Mouse (Mus musculus) duodenum, adult 2 months (tissue): ENCODE measurements around the gene Pigm. TPM values are rescaled to one million over a fixed set of nuclear protein-coding genes. Genes with fewer than 3 reads are reported as not detected.

Source experiments
- polyA plus RNA-seq: library from polyadenylated mRNA; depleted of rRNA; stranded (reverse); fragments of >200 nt; gene quantifications from 2 replicates; pipeline ENCODE4 v1.2.3, GENCODE M21; 2012; ENCODE audit warnings: low replicate concordance; rRNA removed

Pigm gene
- 4.4 and 5.2 TPM in 2 replicates for polyA plus RNA-seq

GRCm38 (mm10) chr1:172376198-172376667 is at the start of gene Pigm:
Pigm (plus strand) TSS chr1:172376546.

GRCm38 (mm10) chr1:172329131-172329530 is 47.2 kb upstream of the Pigm start, which contains the start of gene Kcnj9:
Kcnj9 (minus strand) TSS chr1:172329318.

GRCm38 (mm10) chr1:172340729-172341321 is 35.5 kb upstream of the Pigm start, which contains the start of gene Kcnj10:
Kcnj10 (plus strand) TSS chr1:172341210.

Other genes starting within 250 kb of the Pigm start
- 85.1 and 98.8 TPM in 2 replicates for gene Pex19, start 249.8 kb upstream of the Pigm start, polyA plus RNA-seq
- gene Dcaf8, start 228.5 kb upstream of the Pigm start, polyA plus RNA-seq: 18.4 and 23.4 TPM in 2 replicates
- gene Pea15a, start 169.7 kb upstream of the Pigm start, polyA plus RNA-seq: 7.5 and 11.5 TPM in 2 replicates
- 0.51 and 0.56 TPM in 2 replicates for gene Casq1, start 156.7 kb upstream of the Pigm start, polyA plus RNA-seq
- not detected in 2 replicates for gene Atp1a4, start 118.1 kb upstream of the Pigm start, polyA plus RNA-seq
- 78.0 and 78.8 TPM in 2 replicates for gene Igsf8, start 114.9 kb upstream of the Pigm start, polyA plus RNA-seq
- gene Atp1a2, start 78.5 kb upstream of the Pigm start, polyA plus RNA-seq: 4.8 and 5.0 TPM in 2 replicates
- gene Kcnj9, start 47.2 kb upstream of the Pigm start, polyA plus RNA-seq: 0.14 and 0.58 TPM in 2 replicates
- 0.34 and 0.49 TPM in 2 replicates for gene Kcnj10, start 35.3 kb upstream of the Pigm start, polyA plus RNA-seq
- gene Slamf9, start 98.8 kb downstream of the Pigm start, polyA plus RNA-seq: 1.3 and 1.7 TPM in 2 replicates
- gene Igsf9, start 105.2 kb downstream of the Pigm start, polyA plus RNA-seq: 281 and 431 TPM in 2 replicates
- 313 and 341 TPM in 2 replicates for gene Tagln2, start 123.5 kb downstream of the Pigm start, polyA plus RNA-seq
- gene Cfap45, start 144.3 kb downstream of the Pigm start, polyA plus RNA-seq: 0.13 and 0.86 TPM in 2 replicates
- gene Vsig8, start 179.4 kb downstream of the Pigm start, polyA plus RNA-seq: 0.42 and 1.0 TPM in 2 replicates
- gene Slamf8, start 214.0 kb downstream of the Pigm start, polyA plus RNA-seq: 1.7 and 3.3 TPM in 2 replicates
- not detected in 2 replicates for gene Fcrl6, start 226.0 kb downstream of the Pigm start, polyA plus RNA-seq